Mouse (Mus musculus) olfactory bulb, adult 2 months (tissue): Measurements from ENCODE around the gene Hist1h1d. TPM values are rescaled to one million over a fixed set of nuclear protein-coding genes. Genes with fewer than 3 reads are reported as not detected.

Experiments used
- H3K27ac ChIP-seq: fragments of 200-500 bp; 2 replicates; pipeline ENCODE4 v1.5.1; 2012; ENCODE audit warnings: low read depth, low read length; ENCODE audit not compliant: insufficient read depth
- H3K4me1 ChIP-seq: fragments of 200-500 bp; 2 replicates; pipeline ENCODE4 v1.6.1; 2012; ENCODE audit warnings: low read length; ENCODE audit not compliant: control insufficient read depth, insufficient read depth
- H3K4me3 ChIP-seq: fragments of 200-500 bp; 2 replicates; pipeline ENCODE4 v1.5.1; 2012; ENCODE audit warnings: mild to moderate bottlenecking, low read depth, low read length, moderate library complexity; ENCODE audit not compliant: insufficient read depth
- CTCF ChIP-seq: fragments of 200-500 bp; IDR thresholded peaks from 2 replicates; pipeline ENCODE4 v1.5.1; 2012; ENCODE audit warnings: low read depth, mild to moderate bottlenecking, low read length, moderate library complexity; ENCODE audit not compliant: insufficient read depth
- POLR2A ChIP-seq: fragments of 200-500 bp; IDR thresholded peaks from 2 replicates; pipeline ENCODE4 v1.6.1; 2012; ENCODE audit warnings: mild to moderate bottlenecking, low read depth, low read length, moderate library complexity; ENCODE audit not compliant: insufficient read depth
- WGBS: fragments of 180-500 bp; shearing (Covaris S2); methylation state at CpG from one replicate; pipeline ENCODE4 v1.1.7; 2018; 5-methylcytosine and 5-hydroxymethylcytosine counted together
- polyA plus RNA-seq: library from polyadenylated mRNA; stranded (reverse); fragments of >200 nt; gene quantifications from 2 replicates; pipeline ENCODE4 v1.2.4, GENCODE M21; 2012; ENCODE audit warnings: low replicate concordance; ENCODE audit not compliant: missing spikeins, insufficient read depth, insufficient read length

Gene Hist1h1d
- polyA plus RNA-seq, 1 experiment = not detected

GRCm38 (mm10) chr13:23603182-23603699 lies 50.2 kb downstream of the Hist1h1d start:
- H3K4me1 ChIP-seq = no peaks in the 10 kb centered on the region
- WGBS = 76% methylated on average over 7 of the region's 7 CpGs
- H3K4me3 ChIP-seq = no peak overlapping the region
- H3K27ac ChIP-seq = no peak overlapping the region
- TF ChIP-seq POLR2A (no peak), CTCF (no peak)

GRCm38 (mm10) chr13:23604452-23604851 lies 51.4 kb downstream of the Hist1h1d start:
- Histone ChIP-seq H3K4me3 (no peak overlapping the region), H3K4me1 (no peaks in the 10 kb centered on the region), H3K27ac (no peak overlapping the region)
- WGBS = 98% methylated on average over 3 of the region's 3 CpGs
- TF ChIP-seq CTCF (no peak), POLR2A (no peak)

GRCm38 (mm10) chr13:23605052-23605451 lies 52.0 kb downstream of the Hist1h1d start:
- 91% methylated on average over 3 of the region's 3 CpGs for WGBS

GRCm38 (mm10) chr13:23609209-23609608 lies 56.1 kb downstream of the Hist1h1d start:
- Histone ChIP-seq H3K27ac (no peak overlapping the region), H3K4me1 (no peaks in the 10 kb centered on the region), H3K4me3 (no peak overlapping the region)
- TF ChIP-seq POLR2A (no peak), CTCF (no peak)
- 84% methylated on average over 4 of the region's 4 CpGs for WGBS

More at GRCm38 (mm10) chr13:23605052-23605451, 52.0 kb downstream of the Hist1h1d start:
- Histone ChIP-seq H3K4me3 (no peak overlapping the region), H3K4me1 (no peaks in the 10 kb centered on the region), H3K27ac (no peak overlapping the region)
- TF ChIP-seq POLR2A = no peak
- TF ChIP-seq CTCF = no peak

GRCm38 (mm10) chr13:23609844-23610243 lies 56.8 kb downstream of the Hist1h1d start:
- no peak overlapping the region for H3K27ac ChIP-seq
- TF ChIP-seq CTCF (no peak), POLR2A (no peak)
- H3K4me3 ChIP-seq = no peak overlapping the region
- H3K4me1 ChIP-seq = no peaks in the 10 kb centered on the region

Other genes with a start within 250 kb of the Hist1h1d start
- not detected in 2 replicates for gene Zfp322a, start 184.1 kb upstream of the Hist1h1d start, polyA plus RNA-seq
- gene Abt1, start 129.4 kb upstream of the Hist1h1d start, polyA plus RNA-seq = not detected in 2 replicates
- gene Btn1a1, start 87.4 kb upstream of the Hist1h1d start, polyA plus RNA-seq = not detected in 2 replicates
- not detected in 2 replicates for gene Btn2a2, start 64.4 kb upstream of the Hist1h1d start, polyA plus RNA-seq
- not detected in 2 replicates for gene Hist1h4h, start 22.2 kb upstream of the Hist1h1d start, polyA plus RNA-seq
- gene Hist1h2af, start 19.4 kb upstream of the Hist1h1d start, polyA plus RNA-seq = not detected in 2 replicates
- gene Hist1h3g, start 17.8 kb upstream of the Hist1h1d start, polyA plus RNA-seq = not detected in 2 replicates
- not detected in 2 replicates for gene Hist1h2bh, start 9.9 kb upstream of the Hist1h1d start, polyA plus RNA-seq
- not detected in 2 replicates for gene Hist1h3f, start 9.2 kb upstream of the Hist1h1d start, polyA plus RNA-seq
- gene Hist1h4f, start 1.6 kb upstream of the Hist1h1d start, polyA plus RNA-seq = not detected in 2 replicates
- gene Hist1h3e, start 9.1 kb downstream of the Hist1h1d start, polyA plus RNA-seq = not detected in 2 replicates
- not detected in 2 replicates for gene Hist1h2ae, start 18.0 kb downstream of the Hist1h1d start, polyA plus RNA-seq
- gene Hist1h2bg, start 18.1 kb downstream of the Hist1h1d start, polyA plus RNA-seq = not detected in 2 replicates
- gene Hist1h2bf, start 20.9 kb downstream of the Hist1h1d start, polyA plus RNA-seq = not detected in 2 replicates
- gene Hist1h2ad, start 21.1 kb downstream of the Hist1h1d start, polyA plus RNA-seq = not detected in 2 replicates
- not detected in 2 replicates for gene Hist1h3d, start 22.5 kb downstream of the Hist1h1d start, polyA plus RNA-seq
- gene Hist1h4d, start 28.3 kb downstream of the Hist1h1d start, polyA plus RNA-seq = not detected in 2 replicates
- not detected in 2 replicates for gene Hist1h2be, start 67.9 kb downstream of the Hist1h1d start, polyA plus RNA-seq
- not detected in 2 replicates for gene Hist1h1e, start 69.3 kb downstream of the Hist1h1d start, polyA plus RNA-seq
- gene Hist1h2ac, start 130.7 kb downstream of the Hist1h1d start, polyA plus RNA-seq = not detected in 2 replicates
- not detected in 2 replicates for gene Hist1h2bc, start 130.9 kb downstream of the Hist1h1d start, polyA plus RNA-seq
- gene Hist1h1t, start 142.6 kb downstream of the Hist1h1d start, polyA plus RNA-seq = not detected in 2 replicates
- not detected in 2 replicates for gene Hist1h4c, start 145.2 kb downstream of the Hist1h1d start, polyA plus RNA-seq
- not detected in 2 replicates for gene Hfe, start 157.6 kb downstream of the Hist1h1d start, polyA plus RNA-seq
- not detected in 2 replicates for gene Hist1h1c, start 185.5 kb downstream of the Hist1h1d start, polyA plus RNA-seq
- not detected in 2 replicates for gene Hist1h3c, start 192.3 kb downstream of the Hist1h1d start, polyA plus RNA-seq
- gene Hist1h2bb, start 193.5 kb downstream of the Hist1h1d start, polyA plus RNA-seq = not detected in 2 replicates
- not detected in 2 replicates for gene Hist1h2ab, start 197.9 kb downstream of the Hist1h1d start, polyA plus RNA-seq
- not detected in 2 replicates for gene Hist1h3b, start 199.0 kb downstream of the Hist1h1d start, polyA plus RNA-seq
- not detected in 2 replicates for gene Hist1h4b, start 203.8 kb downstream of the Hist1h1d start, polyA plus RNA-seq
- not detected in 2 replicates for gene Hist1h4a, start 208.0 kb downstream of the Hist1h1d start, polyA plus RNA-seq
- gene Hist1h3a, start 209.1 kb downstream of the Hist1h1d start, polyA plus RNA-seq = not detected in 2 replicates
- not detected in 2 replicates for gene Hist1h1a, start 210.4 kb downstream of the Hist1h1d start, polyA plus RNA-seq
- not detected in 2 replicates for gene Trim38, start 216.7 kb downstream of the Hist1h1d start, polyA plus RNA-seq